Mouse (Mus musculus): ENCODE measurements around the gene Aldh2. TPM values are rescaled to one million over a fixed set of nuclear protein-coding genes. Genes with fewer than 3 reads are reported as not detected.

Gene Aldh2
- polyA plus RNA-seq (2014; fragmentation: Illumina TruSeq; extraction: RNeasy Lipid Tissue Mini Kit (QIAGEN cat#74804); ENCODE audit: low read depth, low replicate concordance), result 10.7 TPM

GRCm38 (mm10) chr5:121593451-121594401 is at the start of gene Aldh2:
Aldh2 (minus strand) TSS chr5:121593824.

GRCm38 (mm10) chr5:121618592-121619513 is 25.2 kb upstream of the Aldh2 start, which contains the start of gene Acad12:
Acad12 (minus strand) TSS chr5:121618938.

GRCm38 (mm10) chr5:121545793-121546529 is 47.7 kb downstream of the Aldh2 start, which contains the start of gene Mapkapk5:
Mapkapk5 (minus strand) TSS chr5:121545905.

GRCm38 (mm10) chr5:121544910-121545792 is 48.5 kb downstream of the Aldh2 start, which contains the start of the genes Adam1a and Gm42878:
Adam1a (minus strand) TSS chr5:121545482.
Gm42878 (minus strand) TSS chr5:121545482.

Other genes with a start within 250 kb of the Aldh2 start
- gene Trafd1, start 208.2 kb downstream of the Aldh2 start, polyA plus RNA-seq (2014; fragmentation: Illumina TruSeq; extraction: RNeasy Lipid Tissue Mini Kit (QIAGEN cat#74804); ENCODE audit: low read depth, low replicate concordance), result 10.9 TPM
- 28.9 TPM for gene Naa25, start 195.9 kb downstream of the Aldh2 start, polyA plus RNA-seq (2014; fragmentation: Illumina TruSeq; extraction: RNeasy Lipid Tissue Mini Kit (QIAGEN cat#74804); ENCODE audit: low read depth, low replicate concordance)
- 18.6 TPM for gene Tmem116, start 141.9 kb downstream of the Aldh2 start, polyA plus RNA-seq (2014; fragmentation: Illumina TruSeq; extraction: RNeasy Lipid Tissue Mini Kit (QIAGEN cat#74804); ENCODE audit: low read depth, low replicate concordance)
- 19.7 TPM for gene Erp29, start 141.3 kb downstream of the Aldh2 start, polyA plus RNA-seq (2014; fragmentation: Illumina TruSeq; extraction: RNeasy Lipid Tissue Mini Kit (QIAGEN cat#74804); ENCODE audit: low read depth, low replicate concordance)
- not detected for gene Adam1b, start 90.4 kb downstream of the Aldh2 start, polyA plus RNA-seq (2014; fragmentation: Illumina TruSeq; extraction: RNeasy Lipid Tissue Mini Kit (QIAGEN cat#74804); ENCODE audit: low read depth, low replicate concordance)
- 0.81 TPM for gene Adam1a, start 48.3 kb downstream of the Aldh2 start, polyA plus RNA-seq (2014; fragmentation: Illumina TruSeq; extraction: RNeasy Lipid Tissue Mini Kit (QIAGEN cat#74804); ENCODE audit: low read depth, low replicate concordance)
- gene Gm42878, start 48.3 kb downstream of the Aldh2 start, polyA plus RNA-seq (2014; fragmentation: Illumina TruSeq; extraction: RNeasy Lipid Tissue Mini Kit (QIAGEN cat#74804); ENCODE audit: low read depth, low replicate concordance), result 1.0 TPM
- gene Mapkapk5, start 47.9 kb downstream of the Aldh2 start, polyA plus RNA-seq (2014; fragmentation: Illumina TruSeq; extraction: RNeasy Lipid Tissue Mini Kit (QIAGEN cat#74804); ENCODE audit: low read depth, low replicate concordance), result 63.1 TPM
- gene Acad12, start 25.1 kb upstream of the Aldh2 start, polyA plus RNA-seq (2014; fragmentation: Illumina TruSeq; extraction: RNeasy Lipid Tissue Mini Kit (QIAGEN cat#74804); ENCODE audit: low read depth, low replicate concordance), result 18.6 TPM
- gene Acad10, start 66.7 kb upstream of the Aldh2 start, polyA plus RNA-seq (2014; fragmentation: Illumina TruSeq; extraction: RNeasy Lipid Tissue Mini Kit (QIAGEN cat#74804); ENCODE audit: low read depth, low replicate concordance), result 3.8 TPM
- gene Brap, start 66.7 kb upstream of the Aldh2 start, polyA plus RNA-seq (2014; fragmentation: Illumina TruSeq; extraction: RNeasy Lipid Tissue Mini Kit (QIAGEN cat#74804); ENCODE audit: low read depth, low replicate concordance), result 45.7 TPM
- gene Atxn2, start 117.5 kb upstream of the Aldh2 start, polyA plus RNA-seq (2014; fragmentation: Illumina TruSeq; extraction: RNeasy Lipid Tissue Mini Kit (QIAGEN cat#74804); ENCODE audit: low read depth, low replicate concordance), result 185 TPM
- gene Sh2b3, start 243.8 kb upstream of the Aldh2 start, polyA plus RNA-seq (2014; fragmentation: Illumina TruSeq; extraction: RNeasy Lipid Tissue Mini Kit (QIAGEN cat#74804); ENCODE audit: low read depth, low replicate concordance), result 7.1 TPM